Mouse (Mus musculus): ENCODE measurements around the gene Nmral1. TPM values are rescaled to one million over a fixed set of nuclear protein-coding genes. Genes with fewer than 3 reads are reported as not detected.

The Nmral1 gene
- polyA plus RNA-seq, 1 experiment, result 45.1 TPM

DNA sequence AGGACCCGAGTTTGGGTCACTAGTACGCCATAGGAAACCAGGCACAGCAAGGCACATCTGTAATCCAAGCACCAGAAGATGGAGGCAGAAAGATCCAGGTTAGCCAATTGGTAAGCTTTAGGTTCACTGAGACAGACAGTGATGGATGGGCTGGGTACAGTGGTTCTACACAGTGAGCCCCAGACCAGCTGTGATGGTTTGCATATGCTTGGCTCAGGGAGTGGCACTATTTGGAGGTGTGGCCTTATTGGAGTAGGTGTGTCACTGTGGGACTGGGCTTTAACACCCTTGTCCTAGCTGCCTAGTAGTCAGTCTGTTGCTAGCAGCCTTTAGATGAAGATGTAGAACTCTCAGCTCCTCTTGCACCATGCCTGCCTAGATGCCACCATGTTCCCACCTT lies 55.4 kb downstream of the Nmral1 start:
- no peak overlapping the region for H3ac ChIP-seq (ENCODE audit: control insufficient read depth, insufficient read length, low read depth)
- TF ChIP-seq MYOG (IDR thresholded peaks at IDR 0.05; ENCODE audit: control insufficient read depth, extremely low read depth, insufficient read length), result no peak
- TF ChIP-seq CTCF (IDR thresholded peaks at IDR 0.05; ENCODE audit: control insufficient read depth, insufficient read depth, insufficient read length), result no peak
- TF ChIP-seq USF1 (IDR thresholded peaks at IDR 0.05; ENCODE audit: low read depth), result no peak
- no peak for TF ChIP-seq CEBPB (IDR thresholded peaks at IDR 0.05; ENCODE audit: low read depth)
- no peak for TF ChIP-seq MAX (IDR thresholded peaks at IDR 0.05)
- no peak for TF ChIP-seq MYOD1 (IDR thresholded peaks at IDR 0.05; ENCODE audit: control insufficient read depth, insufficient read length, low read depth)
- H3K4me3 ChIP-seq (ENCODE audit: insufficient read depth, poor library complexity, severe bottlenecking), result no peak overlapping the region
- H3K79me2 ChIP-seq (ENCODE audit: control insufficient read depth, insufficient read depth), result no peaks in the 10 kb centered on the region
- peaks cover 18% of the 10 kb centered on the region for H3K36me3 ChIP-seq (ENCODE audit: control insufficient read depth, insufficient read depth)
- H3K27me3 ChIP-seq (ENCODE audit: control insufficient read depth, insufficient read depth, insufficient read length), result no peaks in the 10 kb centered on the region
- no peaks in the 10 kb centered on the region for H3K79me3 ChIP-seq (ENCODE audit: low read depth)

GRCm38 (mm10) chr16:4661605-4662004 lies 57.6 kb downstream of the Nmral1 start:
- H3K79me2 ChIP-seq (ENCODE audit: control insufficient read depth, insufficient read depth), result no peaks in the 10 kb centered on the region
- H3K27me3 ChIP-seq (ENCODE audit: control insufficient read depth, insufficient read depth, insufficient read length), result no peaks in the 10 kb centered on the region
- no peak overlapping the region for H3ac ChIP-seq (ENCODE audit: control insufficient read depth, insufficient read length, low read depth)
- no peaks in the 10 kb centered on the region for H3K79me3 ChIP-seq (ENCODE audit: low read depth)
- H3K36me3 ChIP-seq (ENCODE audit: control insufficient read depth, insufficient read depth), result peaks cover 9% of the 10 kb centered on the region
- TF ChIP-seq CTCF (IDR thresholded peaks at IDR 0.05; ENCODE audit: control insufficient read depth, insufficient read depth, insufficient read length) (no peak), USF1 (IDR thresholded peaks at IDR 0.05; ENCODE audit: low read depth) (no peak), FOSL1 (IDR thresholded peaks at IDR 0.05; ENCODE audit: insufficient read depth, low read length, poor library complexity, severe bottlenecking) (no peak), CEBPB (IDR thresholded peaks at IDR 0.05; ENCODE audit: low read depth) (no peak), MYOG (IDR thresholded peaks at IDR 0.05; ENCODE audit: control insufficient read depth, extremely low read depth, insufficient read length) (no peak), MAX (IDR thresholded peaks at IDR 0.05) (no peak), MYOD1 (IDR thresholded peaks at IDR 0.05; ENCODE audit: control insufficient read depth, insufficient read length, low read depth) (no peak)
- H3K4me3 ChIP-seq (ENCODE audit: insufficient read depth, poor library complexity, severe bottlenecking), result no peak overlapping the region

Other genes with a start within 250 kb of the Nmral1 start
- 11.4 TPM for gene Srl, start 177.5 kb downstream of the Nmral1 start, polyA plus RNA-seq (2012; fragmentation: generic; extraction: Trizol)
- 19.0 TPM for gene Tfap4, start 159.5 kb downstream of the Nmral1 start, polyA plus RNA-seq (2012; fragmentation: generic; extraction: Trizol)
- gene Glis2, start 124.6 kb downstream of the Nmral1 start, polyA plus RNA-seq (2012; fragmentation: generic; extraction: Trizol), result 23.6 TPM
- 94.8 TPM for gene Pam16, start 94.4 kb downstream of the Nmral1 start, polyA plus RNA-seq (2012; fragmentation: generic; extraction: Trizol)
- gene Vasn, start 79.4 kb downstream of the Nmral1 start, polyA plus RNA-seq (2012; fragmentation: generic; extraction: Trizol), result 49.6 TPM
- gene Dnaja3, start 79.4 kb downstream of the Nmral1 start, polyA plus RNA-seq (2012; fragmentation: generic; extraction: Trizol), result 33.0 TPM
- 6.0 TPM for gene Coro7, start 39.6 kb downstream of the Nmral1 start, polyA plus RNA-seq (2012; fragmentation: generic; extraction: Trizol)
- gene Hmox2, start 7.0 kb upstream of the Nmral1 start, polyA plus RNA-seq (2012; fragmentation: generic; extraction: Trizol), result 42.6 TPM
- gene Cdip1, start 70.9 kb upstream of the Nmral1 start, polyA plus RNA-seq (2012; fragmentation: generic; extraction: Trizol), result 22.0 TPM
- 0.14 TPM for gene 4930562C15Rik, start 116.1 kb upstream of the Nmral1 start, polyA plus RNA-seq (2012; fragmentation: generic; extraction: Trizol)
- 63.2 TPM for gene Ubald1, start 161.0 kb upstream of the Nmral1 start, polyA plus RNA-seq (2012; fragmentation: generic; extraction: Trizol)
- 50.3 TPM for gene Mgrn1, start 166.9 kb upstream of the Nmral1 start, polyA plus RNA-seq (2012; fragmentation: generic; extraction: Trizol)
- gene Nudt16l1, start 219.4 kb upstream of the Nmral1 start, polyA plus RNA-seq (2012; fragmentation: generic; extraction: Trizol), result 59.6 TPM
- 20.9 TPM for gene Anks3, start 244.8 kb upstream of the Nmral1 start, polyA plus RNA-seq (2012; fragmentation: generic; extraction: Trizol)